ENCODE assay signal across 16 mouse cellular contexts in the genomic region with DNA sequence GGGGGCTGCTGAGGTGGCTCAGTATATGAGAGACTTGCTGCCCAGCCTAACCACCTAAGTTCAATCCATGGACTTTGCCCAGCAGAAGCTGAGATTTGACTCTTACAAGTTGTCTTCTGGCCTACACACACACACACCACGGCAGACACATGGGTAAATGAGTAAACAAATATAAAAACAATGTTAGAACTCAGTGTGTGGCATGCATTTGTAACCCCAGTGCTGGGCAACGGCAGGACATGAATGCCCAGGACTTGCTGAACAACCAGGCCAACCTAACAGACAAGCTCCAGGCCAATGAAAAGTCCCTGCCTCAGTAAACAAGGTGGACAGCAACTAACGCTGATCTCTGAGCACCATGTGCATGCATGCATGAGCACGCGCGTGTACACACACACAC.
"Had no signal": no experiment of that assay in that cellular context is flagged by ENCODE, and none has a peak within 500 bp of the region (broad histone marks: within the 10 kb centered on the region; RNA-seq: fewer than 3 reads in every experiment).

No protein-coding gene starts in this region.

- H3K4me1 ChIP-seq: liver, embryonic 12.5 days; stomach, embryonic 15.5 days had no signal

- H3K4me3 ChIP-seq: limb, embryonic 15.5 days; liver, embryonic 12.5 days; midbrain, embryonic 10.5 days; myocyte; neural tube, embryonic 15.5 days; stomach, embryonic 15.5 days had no signal

- H3K4me2 ChIP-seq: limb, embryonic 15.5 days; liver, embryonic 12.5 days; lung, embryonic 14.5 days; neural tube, embryonic 15.5 days; stomach, embryonic 15.5 days had no signal

- DNase-seq: lung, embryonic 14.5 days; lung, postnatal 10 days; lung, postnatal 4 days; midbrain, embryonic 14.5 days; right cerebral cortex, postnatal 4 days; spleen, adult 18-20 months; thymus, adult 2 months; thymus, postnatal 36 days had no signal

- H3K27ac ChIP-seq: limb, embryonic 15.5 days; liver, embryonic 12.5 days; midbrain, embryonic 10.5 days; neural tube, embryonic 15.5 days; stomach, embryonic 15.5 days had no signal

- H3K9me3 ChIP-seq: limb, embryonic 15.5 days; liver, embryonic 12.5 days; midbrain, embryonic 10.5 days; neural tube, embryonic 15.5 days; stomach, embryonic 15.5 days had no signal

- H3K9ac ChIP-seq: limb, embryonic 15.5 days; liver, embryonic 12.5 days; lung, embryonic 14.5 days; neural tube, embryonic 15.5 days; stomach, embryonic 15.5 days had no signal

- ATAC-seq: hindbrain, embryonic 16.5 days; inflammation-experienced regulatory T-cells, adult 6 months; liver, embryonic 12.5 days had no signal

- H3K27me3 ChIP-seq: limb, embryonic 15.5 days; liver, embryonic 12.5 days; neural tube, embryonic 15.5 days; stomach, embryonic 15.5 days had no signal

- H3K36me3 ChIP-seq: limb, embryonic 15.5 days; liver, embryonic 12.5 days; midbrain, embryonic 10.5 days; neural tube, embryonic 15.5 days; stomach, embryonic 15.5 days had no signal
